Mouse (Mus musculus) small intestine, adult 2 months (tissue): ENCODE results near the gene Rdh11. TPM values are rescaled to one million over a fixed set of nuclear protein-coding genes. Genes with fewer than 3 reads are reported as not detected.

ENCODE experiments used
- H3K27ac ChIP-seq: fragments of 200-500 bp; 2 replicates; pipeline ENCODE4 v1.5.1; 2012; ENCODE audit warnings: low read depth, low read length, control low read depth, inconsistent platforms; ENCODE audit not compliant: insufficient read depth
- H3K27me3 ChIP-seq: fragments of 200-500 bp; 2 replicates; pipeline ENCODE4 v1.6.1; 2012; ENCODE audit warnings: mild to moderate bottlenecking, moderate library complexity, low read length, inconsistent platforms; ENCODE audit not compliant: control insufficient read depth, insufficient read depth
- H3K36me3 ChIP-seq: fragments of 200-500 bp; 2 replicates; pipeline ENCODE4 v1.6.1; 2012; ENCODE audit warnings: mild to moderate bottlenecking, low read length, control low read depth, inconsistent platforms; ENCODE audit not compliant: control insufficient read depth, insufficient read depth
- H3K4me1 ChIP-seq: fragments of 200-500 bp; 2 replicates; pipeline ENCODE4 v1.6.1; 2012; ENCODE audit warnings: low read length, inconsistent platforms, mixed read lengths; ENCODE audit not compliant: control insufficient read depth, insufficient read depth, insufficient read length
- H3K4me3 ChIP-seq: fragments of 200-500 bp; 2 replicates; pipeline ENCODE4 v1.5.1; 2012; ENCODE audit warnings: low read depth, mild to moderate bottlenecking, control low read depth, inconsistent platforms, low read length, moderate library complexity
- CTCF ChIP-seq: fragments of 200-500 bp; IDR thresholded peaks from 2 replicates; pipeline ENCODE4 v1.5.1; 2012; ENCODE audit warnings: low read depth, mild to moderate bottlenecking, control low read depth, inconsistent platforms, low read length, moderate library complexity, mixed read lengths; ENCODE audit not compliant: insufficient replicate concordance, insufficient read length; ENCODE audit errors: extremely low read depth
- POLR2A ChIP-seq: fragments of 200-500 bp; IDR thresholded peaks from 2 replicates; pipeline ENCODE4 v1.6.1; 2012; ENCODE audit warnings: low read depth, mild to moderate bottlenecking, control low read depth, inconsistent platforms, low read length, moderate library complexity
- WGBS: fragments of 180-500 bp; shearing (Covaris S2); methylation state at CpG from one replicate; pipeline ENCODE4 v1.1.7; 2018; 5-methylcytosine and 5-hydroxymethylcytosine counted together
- polyA plus RNA-seq: library from polyadenylated mRNA; depleted of rRNA; stranded (reverse); fragments of >200 nt; gene quantifications from 2 replicates; pipeline ENCODE4 v1.2.3, GENCODE M21; 2012

The Rdh11 gene
- polyA plus RNA-seq, 1 experiment = 11.6 TPM

GRCm38 (mm10) chr12:79139417-79139816 lies 52.7 kb downstream of the Rdh11 start:
- Histone ChIP-seq H3K4me3 (no peak overlapping the region), H3K36me3 (peaks cover 18% of the 10 kb centered on the region), H3K4me1 (peaks cover 20% of the 10 kb centered on the region), H3K27ac (peak overlapping the region; percentile 4; the same call in 1 of the 2 replicates), H3K27me3 (no peaks in the 10 kb centered on the region)
- TF ChIP-seq CTCF = no peak
- no peak for TF ChIP-seq POLR2A
- 22% methylated on average over 1 of the region's 1 CpGs for WGBS

GRCm38 (mm10) chr12:79138999-79139398 lies 53.1 kb downstream of the Rdh11 start:
- peaks cover 18% of the 10 kb centered on the region for H3K4me1 ChIP-seq
- TF ChIP-seq CTCF (no peak), POLR2A (no peak)

GRCm38 (mm10) chr12:79136949-79137348 lies 55.1 kb downstream of the Rdh11 start:
- H3K27ac ChIP-seq = no peak overlapping the region
- peaks cover 16% of the 10 kb centered on the region for H3K4me1 ChIP-seq
- peaks cover 26% of the 10 kb centered on the region for H3K36me3 ChIP-seq
- no peaks in the 10 kb centered on the region for H3K27me3 ChIP-seq
- no peak for TF ChIP-seq CTCF
- TF ChIP-seq POLR2A = no peak
- no peak overlapping the region for H3K4me3 ChIP-seq
- 87% methylated on average over 7 of the region's 7 CpGs for WGBS

More at GRCm38 (mm10) chr12:79138999-79139398, 53.1 kb downstream of the Rdh11 start:
- Histone ChIP-seq H3K36me3 (peaks cover 20% of the 10 kb centered on the region), H3K27me3 (no peaks in the 10 kb centered on the region), H3K4me3 (no peak overlapping the region), H3K27ac (peak overlapping the region; percentile 4; the same call in 1 of the 2 replicates)

- Histone ChIP-seq H3K27me3 (0 out of 2 replicates have a peak, but pooled peaks cover 4% of the 10 kb centered on the region), H3K36me3 (peaks cover 24% of the 10 kb centered on the region), H3K4me1 (peaks cover 14% of the 10 kb centered on the region), H3K27ac (peak overlapping the region; percentile 62; the same call in 1 of the 2 replicates), H3K4me3 (no peak overlapping the region)
- WGBS = 37% methylated on average over 4 of the region's 4 CpGs
- TF ChIP-seq POLR2A (no peak), CTCF (no peak)
Measured at GRCm38 (mm10) chr12:79135105-79135504, 57.0 kb downstream of the Rdh11 start.

- H3K4me3 ChIP-seq = 0 out of 2 replicates have a peak overlapping the region, but pooled peaks have one; percentile 10
- H3K27me3 ChIP-seq = 0 out of 2 replicates have a peak, but pooled peaks cover 4% of the 10 kb centered on the region
- peaks cover 22% of the 10 kb centered on the region for H3K36me3 ChIP-seq
- peak overlapping the region; percentile 62; the same call in 1 of the 2 replicates for H3K27ac ChIP-seq
- peaks cover 14% of the 10 kb centered on the region for H3K4me1 ChIP-seq
- TF ChIP-seq POLR2A (no peak), CTCF (no peak)
- 68% methylated on average over 8 of the region's 8 CpGs for WGBS
Measured at GRCm38 (mm10) chr12:79134676-79135075, 57.4 kb downstream of the Rdh11 start.

GRCm38 (mm10) chr12:79131706-79132460 lies 60.2 kb downstream of the Rdh11 start:
- Histone ChIP-seq H3K27me3 (0 out of 2 replicates have a peak, but pooled peaks cover 4% of the 10 kb centered on the region), H3K36me3 (peaks cover 17% of the 10 kb centered on the region), H3K4me1 (peaks cover 14% of the 10 kb centered on the region), H3K4me3 (peak overlapping the region; percentile 84), H3K27ac (peak overlapping the region; percentile 42; the same call in 1 of the 2 replicates)
- no peak for TF ChIP-seq POLR2A
- TF ChIP-seq CTCF = no peak
- WGBS = 39% methylated on average over 5 of the region's 5 CpGs

GRCm38 (mm10) chr12:79131178-79131675 lies 60.9 kb downstream of the Rdh11 start:
- 3% methylated on average over 22 of the region's 22 CpGs for WGBS
- Histone ChIP-seq H3K27me3 (0 out of 2 replicates have a peak, but pooled peaks cover 4% of the 10 kb centered on the region), H3K4me3 (peak overlapping the region; percentile 84), H3K36me3 (peaks cover 17% of the 10 kb centered on the region), H3K27ac (peak overlapping the region; percentile 42), H3K4me1 (peaks cover 14% of the 10 kb centered on the region)
- TF ChIP-seq CTCF = no peak; the same call in 1 of the 2 replicates
- TF ChIP-seq POLR2A = no peak
